Mouse (Mus musculus): ENCODE results near the gene Ola1. TPM values are rescaled to one million over a fixed set of nuclear protein-coding genes. Genes with fewer than 3 reads are reported as not detected.

Ola1 gene
- polyA plus RNA-seq, 1 experiment from 2014 or later, result 91.3 TPM

- ATAC-seq (replicated peaks), result no peak
- Histone ChIP-seq H3K36me3 (replicated peaks) (no peaks in the 10 kb centered on the region), H3K4me1 (no peaks in the 10 kb centered on the region), H3K27me3 (replicated peaks) (no peaks in the 10 kb centered on the region), H3K9me3 (no peaks in the 10 kb centered on the region), H3K27ac (no peak overlapping the region), H3K4me3 (no peak overlapping the region), H3K9ac (no peak overlapping the region), H3K4me2 (no peak overlapping the region)
- WGBS, result no CpG with 5 or more reads among the region's 2 CpGs
Observed at GRCm38 (mm10) chr2:73080084-73080483, 138.6 kb downstream of the Ola1 start.

DNA sequence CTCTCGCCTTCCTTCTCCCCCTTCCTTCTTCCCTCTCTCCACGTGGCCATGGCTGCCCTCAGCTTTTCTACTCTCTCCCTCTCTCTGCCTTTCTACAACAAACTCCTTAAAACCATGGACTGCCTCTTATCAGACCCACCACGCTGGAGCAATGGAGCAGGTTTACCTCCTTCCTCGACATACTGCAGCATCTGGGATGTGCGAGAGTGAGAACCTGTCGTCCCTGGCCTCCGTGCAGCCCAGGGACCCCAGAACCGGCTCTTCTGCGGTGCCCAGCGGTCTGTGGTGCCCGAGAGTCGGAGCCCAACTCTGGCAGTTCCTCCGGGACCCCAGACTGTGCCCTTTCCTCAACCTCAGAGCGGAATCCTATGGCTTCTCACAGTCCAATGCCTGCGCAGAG, 139.4 kb downstream of the Ola1 start:
- H3K4me2 ChIP-seq, result no peak overlapping the region
- H3K9ac ChIP-seq, result no peak overlapping the region
- H3K36me3 ChIP-seq (replicated peaks), result no peaks in the 10 kb centered on the region
- WGBS, result 73% methylated on average over 15 of the region's 15 CpGs
- no peaks in the 10 kb centered on the region for H3K9me3 ChIP-seq
- no peaks in the 10 kb centered on the region for H3K27me3 ChIP-seq (replicated peaks)
- H3K27ac ChIP-seq, result no peak overlapping the region
- no peak for ATAC-seq (replicated peaks)
- no peak overlapping the region for H3K4me3 ChIP-seq
- H3K4me1 ChIP-seq, result no peaks in the 10 kb centered on the region

DNA sequence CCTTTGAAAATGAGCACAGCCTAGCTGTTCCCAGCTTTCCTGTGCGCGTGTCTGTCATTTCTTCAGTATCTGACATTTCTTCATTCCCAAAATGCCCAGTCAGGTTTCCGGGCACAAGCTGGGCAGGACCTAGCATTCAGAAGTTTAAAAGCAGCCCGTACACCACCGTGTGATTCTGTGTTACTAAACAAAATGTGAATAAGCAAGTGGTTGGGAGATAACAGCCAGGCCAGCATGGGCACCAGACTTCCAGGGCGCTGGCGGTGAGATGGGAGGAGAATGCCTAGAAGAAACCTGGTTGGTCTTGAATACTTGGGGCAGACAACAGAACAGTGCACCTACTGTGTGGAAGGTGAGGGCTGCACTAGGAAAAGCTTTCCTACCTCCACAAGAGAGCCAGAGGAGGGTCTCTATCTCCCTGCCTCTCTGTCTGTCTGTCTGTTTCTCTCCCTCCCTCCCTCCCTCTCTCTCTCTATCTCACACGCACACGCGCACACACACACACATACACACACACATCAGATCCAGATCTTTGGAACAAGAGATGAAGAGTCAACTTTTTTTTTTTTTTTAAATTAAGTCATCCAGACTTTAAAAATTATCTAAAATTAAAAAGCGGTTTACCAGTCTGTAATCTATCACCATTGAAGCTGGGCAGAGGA, 144.8 kb downstream of the Ola1 start:
- WGBS, result 93% methylated on average over 8 of the region's 11 CpGs
- H3K27me3 ChIP-seq (replicated peaks), result no peaks in the 10 kb centered on the region
- no peak overlapping the region for H3K4me3 ChIP-seq
- H3K27ac ChIP-seq, result no peak overlapping the region
- ATAC-seq (replicated peaks), result no peak
- H3K9ac ChIP-seq, result no peak overlapping the region
- H3K36me3 ChIP-seq (replicated peaks), result no peaks in the 10 kb centered on the region
- no peaks in the 10 kb centered on the region for H3K9me3 ChIP-seq
- no peaks in the 10 kb centered on the region for H3K4me1 ChIP-seq
- no peak overlapping the region for H3K4me2 ChIP-seq

DNA sequence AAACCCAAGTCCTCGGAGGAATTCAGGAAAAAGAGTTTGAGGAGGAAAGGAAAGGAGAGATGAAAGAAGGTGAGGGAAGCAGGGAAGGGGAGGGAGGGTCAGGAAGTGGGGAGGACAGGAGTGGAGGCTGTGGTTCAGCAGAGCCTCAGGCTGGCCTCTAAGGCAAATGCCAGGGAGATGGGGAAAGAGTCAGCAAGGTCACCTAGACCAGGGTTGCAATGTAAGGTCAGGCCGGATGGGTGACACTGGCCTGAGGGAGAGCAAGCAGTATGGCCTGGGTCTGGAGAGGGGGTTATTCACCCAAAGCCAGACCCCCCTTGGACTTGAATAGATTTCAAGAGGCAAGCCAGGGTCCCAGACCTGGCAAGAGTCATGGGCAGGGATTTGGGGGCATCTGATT, 147.5 kb downstream of the Ola1 start:
- Histone ChIP-seq H3K36me3 (replicated peaks) (no peaks in the 10 kb centered on the region), H3K4me1 (no peaks in the 10 kb centered on the region), H3K4me3 (no peak overlapping the region), H3K9ac (no peak overlapping the region), H3K27ac (no peak overlapping the region), H3K4me2 (no peak overlapping the region), H3K9me3 (no peaks in the 10 kb centered on the region), H3K27me3 (replicated peaks) (no peaks in the 10 kb centered on the region)
- ATAC-seq (replicated peaks), result no peak
- 82% methylated on average over 2 of the region's 2 CpGs for WGBS

DNA sequence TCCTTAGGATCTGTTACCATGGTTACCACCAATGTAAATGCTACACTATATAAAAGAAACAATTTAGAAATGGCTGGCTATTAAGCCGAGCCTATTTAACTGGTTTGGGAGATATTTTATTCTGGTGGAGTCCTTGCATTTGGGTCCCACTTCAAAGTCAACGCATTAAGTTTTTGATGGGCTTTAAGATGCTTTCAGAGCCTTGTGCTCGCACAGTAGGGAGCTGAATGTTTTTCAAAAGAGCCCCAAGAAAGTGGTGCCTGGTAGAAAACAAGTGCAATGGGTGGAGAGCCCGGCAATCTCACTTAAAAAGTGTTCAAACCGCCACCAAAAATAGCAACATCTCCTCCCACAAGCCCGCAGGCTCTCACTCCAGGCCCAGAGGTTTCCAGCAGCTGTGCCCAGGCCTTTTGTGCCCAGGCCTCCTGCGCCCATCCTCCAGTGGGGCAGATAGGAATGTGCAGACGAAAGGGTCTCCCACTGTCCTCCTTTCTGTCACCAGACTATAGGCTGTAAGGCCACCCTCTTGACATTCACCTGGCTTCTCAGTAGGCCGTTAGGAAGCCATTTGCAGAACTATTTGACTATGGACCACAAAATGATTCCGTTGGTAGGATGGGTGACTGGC, 148.2 kb downstream of the Ola1 start:
- no peaks in the 10 kb centered on the region for H3K9me3 ChIP-seq
- no peak overlapping the region for H3K27ac ChIP-seq
- no peak overlapping the region for H3K4me2 ChIP-seq
- H3K4me1 ChIP-seq, result no peaks in the 10 kb centered on the region
- 39% methylated on average over 10 of the region's 10 CpGs for WGBS
- H3K9ac ChIP-seq, result no peak overlapping the region
- ATAC-seq (replicated peaks), result no peak
- H3K27me3 ChIP-seq (replicated peaks), result no peaks in the 10 kb centered on the region
- H3K36me3 ChIP-seq (replicated peaks), result no peaks in the 10 kb centered on the region
- H3K4me3 ChIP-seq, result no peak overlapping the region

DNA sequence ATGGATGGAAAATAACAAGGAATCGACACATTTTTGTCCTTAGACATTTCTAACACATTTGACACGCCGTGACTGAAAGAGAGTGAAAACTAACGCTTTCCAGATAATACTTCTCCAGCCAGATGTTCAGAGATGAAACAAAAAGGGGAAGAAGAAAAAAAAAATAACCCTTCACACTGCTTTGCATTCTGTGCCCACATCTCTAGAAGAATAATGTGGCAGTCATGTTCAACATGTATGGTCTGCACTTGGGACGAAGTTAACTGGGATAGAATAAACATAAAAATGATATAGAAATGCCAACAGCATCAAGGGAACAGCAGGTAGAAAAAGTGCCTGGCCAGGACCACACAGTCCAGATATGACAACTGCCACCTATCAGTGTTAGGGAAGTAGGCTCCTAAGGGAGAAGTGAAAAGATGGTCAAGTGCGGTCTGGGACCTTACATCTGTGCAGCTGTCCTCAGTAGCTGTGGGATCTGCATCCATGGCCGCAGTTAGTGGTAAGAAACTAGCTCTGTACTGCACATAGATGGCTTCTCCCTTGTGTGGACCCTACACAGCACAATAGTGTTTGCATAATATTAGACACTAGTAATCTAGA, 149.4 kb downstream of the Ola1 start:
- WGBS, result 90% methylated on average over 7 of the region's 7 CpGs
- Histone ChIP-seq H3K27ac (no peak overlapping the region), H3K4me3 (no peak overlapping the region), H3K9ac (no peak overlapping the region), H3K4me2 (no peak overlapping the region), H3K4me1 (no peaks in the 10 kb centered on the region), H3K36me3 (replicated peaks) (no peaks in the 10 kb centered on the region), H3K27me3 (replicated peaks) (no peaks in the 10 kb centered on the region), H3K9me3 (no peaks in the 10 kb centered on the region)
- no peak for ATAC-seq (replicated peaks)

- no peak overlapping the region for H3K27ac ChIP-seq
- 46% methylated on average over 20 of the region's 20 CpGs for WGBS
- no peaks in the 10 kb centered on the region for H3K36me3 ChIP-seq (replicated peaks)
- no peak overlapping the region for H3K4me3 ChIP-seq
- no peaks in the 10 kb centered on the region for H3K4me1 ChIP-seq
- ATAC-seq (replicated peaks), result no peak
- no peaks in the 10 kb centered on the region for H3K9me3 ChIP-seq
- no peak overlapping the region for H3K4me2 ChIP-seq
- H3K9ac ChIP-seq, result no peak overlapping the region
- no peaks in the 10 kb centered on the region for H3K27me3 ChIP-seq (replicated peaks)
Observed at GRCm38 (mm10) chr2:73066307-73067167, 152.2 kb downstream of the Ola1 start.

DNA sequence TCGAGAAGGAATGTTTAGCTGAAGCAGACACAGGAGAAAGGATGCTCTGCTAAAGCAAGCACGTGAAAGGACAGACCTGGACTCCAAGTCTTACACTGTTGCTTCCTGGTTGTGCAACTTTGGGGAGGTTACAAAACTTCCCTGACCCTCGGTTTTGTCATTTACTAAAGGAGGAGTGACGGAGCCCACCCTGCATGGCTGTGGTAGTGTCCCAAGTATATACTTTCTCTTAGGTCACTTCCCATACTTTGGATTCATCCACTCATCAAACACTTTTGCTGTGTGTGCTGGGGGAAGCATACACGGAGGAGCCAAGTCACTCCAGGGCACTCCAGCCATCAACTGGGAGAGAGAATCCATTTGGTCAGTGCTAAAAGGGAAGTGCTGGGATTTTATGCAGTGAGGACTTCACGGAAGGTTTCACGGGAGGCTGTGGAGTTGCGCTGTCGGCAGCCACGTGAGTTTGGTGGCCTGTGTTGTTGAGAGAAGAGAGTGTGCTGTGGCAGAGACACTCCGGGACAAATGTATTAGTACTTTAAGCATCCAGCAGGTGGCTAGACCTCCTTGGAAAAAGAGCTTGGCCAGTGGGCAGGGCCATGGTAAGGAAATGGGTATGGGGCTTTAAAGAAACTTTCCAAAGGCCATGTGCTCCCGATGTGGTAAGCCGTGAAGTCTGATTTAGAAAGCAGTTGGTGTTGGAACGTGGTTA, 154.7 kb downstream of the Ola1 start:
- 76% methylated on average over 14 of the region's 14 CpGs for whole genome bisulfite sequencing
- H3K27me3 ChIP-seq (replicated peaks), result no peaks in the 10 kb centered on the region
- no peak overlapping the region for H3K9ac ChIP-seq
- no peak overlapping the region for H3K4me3 ChIP-seq
- no peak overlapping the region for H3K27ac ChIP-seq
- H3K36me3 ChIP-seq (replicated peaks), result no peaks in the 10 kb centered on the region
- H3K9me3 ChIP-seq, result no peaks in the 10 kb centered on the region
- H3K4me2 ChIP-seq, result no peak overlapping the region
- H3K4me1 ChIP-seq, result no peaks in the 10 kb centered on the region
- no peak for ATAC-seq (replicated peaks)

DNA sequence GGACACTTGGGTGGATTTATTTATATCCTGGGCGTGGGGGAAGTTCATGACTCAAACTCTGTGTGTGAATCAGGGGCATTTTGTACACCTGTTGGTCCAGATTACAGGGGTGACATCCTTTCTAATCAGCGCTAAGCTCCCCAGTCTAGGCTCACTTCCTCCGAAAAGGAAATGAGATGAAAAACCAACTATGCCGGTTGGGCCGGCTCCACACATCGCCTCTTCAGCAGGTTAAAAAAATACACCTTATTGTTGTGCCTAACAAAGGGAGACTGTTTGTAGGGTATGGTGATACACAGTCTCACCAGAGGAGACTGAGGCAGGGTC, 158.5 kb downstream of the Ola1 start:
- 90% methylated on average over 6 of the region's 6 CpGs for WGBS
- no peak overlapping the region for H3K4me2 ChIP-seq
- H3K9me3 ChIP-seq, result no peaks in the 10 kb centered on the region
- no peaks in the 10 kb centered on the region for H3K27me3 ChIP-seq (replicated peaks)
- no peak for ATAC-seq (replicated peaks)
- no peaks in the 10 kb centered on the region for H3K36me3 ChIP-seq (replicated peaks)
- H3K4me1 ChIP-seq, result no peaks in the 10 kb centered on the region
- H3K27ac ChIP-seq, result no peak overlapping the region
- H3K9ac ChIP-seq, result no peak overlapping the region
- no peak overlapping the region for H3K4me3 ChIP-seq

DNA sequence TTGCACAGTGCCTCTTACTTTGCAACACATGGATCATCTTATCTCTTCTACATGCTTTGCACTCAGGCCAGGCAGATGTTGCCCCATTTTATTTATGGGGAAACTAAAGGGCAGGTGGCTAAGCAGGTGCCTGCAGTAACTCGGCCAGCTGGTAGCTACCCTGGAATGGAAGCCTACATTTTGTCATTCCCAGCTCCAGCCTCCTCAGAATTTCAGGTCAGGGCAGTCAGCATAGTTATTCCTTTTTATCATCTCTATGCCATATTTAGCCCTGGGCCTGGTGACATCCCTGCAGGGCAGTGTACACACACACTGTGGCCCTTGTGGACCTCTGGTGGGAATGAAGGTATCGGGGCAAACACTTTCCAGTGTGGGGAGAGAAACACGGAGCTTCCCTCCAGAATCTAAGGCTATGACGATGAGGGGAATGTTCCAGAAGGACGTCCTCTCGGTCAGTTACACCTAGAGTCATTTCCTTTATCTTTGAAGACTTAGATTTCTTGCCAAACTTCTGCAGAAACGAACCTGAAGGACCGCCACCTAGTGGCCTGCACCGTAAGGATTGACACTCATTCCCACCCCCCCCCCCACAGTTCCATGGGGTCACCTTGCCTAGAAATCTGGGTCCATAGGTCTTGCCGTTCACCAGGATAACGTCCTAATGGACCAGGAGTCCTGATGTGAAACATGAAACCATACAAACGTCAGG, 159.0 kb downstream of the Ola1 start:
- WGBS, result 46% methylated on average over 12 of the region's 12 CpGs
- H3K27me3 ChIP-seq (replicated peaks), result no peaks in the 10 kb centered on the region
- no peak for ATAC-seq (replicated peaks)
- H3K9ac ChIP-seq, result no peak overlapping the region
- H3K36me3 ChIP-seq (replicated peaks), result no peaks in the 10 kb centered on the region
- H3K27ac ChIP-seq, result no peak overlapping the region
- H3K4me1 ChIP-seq, result no peaks in the 10 kb centered on the region
- H3K9me3 ChIP-seq, result no peaks in the 10 kb centered on the region
- H3K4me2 ChIP-seq, result no peak overlapping the region
- H3K4me3 ChIP-seq, result no peak overlapping the region

DNA sequence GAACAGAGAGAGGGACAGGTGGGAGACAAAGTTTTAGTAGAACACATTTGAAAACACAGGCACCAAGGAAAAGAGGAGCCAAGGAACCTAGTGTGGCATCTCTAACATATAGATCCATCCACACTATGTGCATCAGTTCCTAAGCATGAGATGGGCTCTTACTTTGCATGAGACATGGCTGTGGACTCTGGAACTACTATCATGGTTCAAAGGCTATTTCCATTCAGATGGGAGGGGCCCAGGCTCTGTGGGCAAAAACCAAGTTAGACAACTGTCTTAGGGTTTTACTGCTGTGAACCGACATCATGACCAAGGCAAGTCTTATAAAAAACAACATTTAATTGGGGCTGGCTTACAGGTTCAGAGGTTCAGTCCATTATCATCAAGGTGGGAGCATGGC, 160.4 kb downstream of the Ola1 start:
- no peaks in the 10 kb centered on the region for H3K4me1 ChIP-seq
- no peak overlapping the region for H3K4me3 ChIP-seq
- 95% methylated on average over 1 of the region's 1 CpGs for WGBS
- no peak overlapping the region for H3K27ac ChIP-seq
- no peak for ATAC-seq (replicated peaks)
- H3K36me3 ChIP-seq (replicated peaks), result no peaks in the 10 kb centered on the region
- no peaks in the 10 kb centered on the region for H3K9me3 ChIP-seq
- H3K9ac ChIP-seq, result no peak overlapping the region
- H3K27me3 ChIP-seq (replicated peaks), result no peaks in the 10 kb centered on the region
- no peak overlapping the region for H3K4me2 ChIP-seq

Data from midbrain, embryonic 15.5 days (tissue).